Mouse (Mus musculus) forebrain, embryonic 11.5 days (tissue): ENCODE results near the gene Mast4. TPM values are rescaled to one million over a fixed set of nuclear protein-coding genes. Genes with fewer than 3 reads are reported as not detected.

Source experiments
- ATAC-seq: fragments of 200-750 bp; cut with Nextera tagmentation; replicated peaks from 2 replicates; pipeline ENCODE4 v1.8.0; 2017; ENCODE audit warnings: moderate TSS enrichment; ENCODE audit not compliant: low FRiP score
- DNase-seq: peaks from one replicate; pipeline ENCODE4 v3.0.0-alpha.2; 2017; ENCODE audit warnings: low spot score
- H3K27ac ChIP-seq: fragments of 300-500 bp; sonication (generic); 2 replicates; pipeline ENCODE4 v1.5.1; 2014; ENCODE audit warnings: low read depth, low read length
- H3K27me3 ChIP-seq: fragments of 300-500 bp; sonication (generic); 2 replicates; pipeline ENCODE4 v1.6.1; 2014; ENCODE audit warnings: mild to moderate bottlenecking, low read length, mixed read lengths; ENCODE audit not compliant: control insufficient read depth, insufficient read depth
- H3K36me3 ChIP-seq: fragments of 300-500 bp; sonication (generic); 2 replicates; pipeline ENCODE4 v1.6.1; 2014; ENCODE audit warnings: mild to moderate bottlenecking, low read length, moderate library complexity, mixed read lengths; ENCODE audit not compliant: control insufficient read depth, insufficient read depth
- H3K4me1 ChIP-seq: fragments of 300-500 bp; sonication (generic); replicated peaks from 2 replicates; pipeline ENCODE4 v1.6.1; 2014; ENCODE audit warnings: low read length, mixed read lengths; ENCODE audit not compliant: control insufficient read depth, insufficient read depth
- H3K4me2 ChIP-seq: fragments of 300-500 bp; sonication (generic); 2 replicates; pipeline ENCODE4 v1.6.1; 2014; ENCODE audit warnings: low read depth, mild to moderate bottlenecking, low read length, moderate library complexity, mixed read lengths; ENCODE audit not compliant: severe bottlenecking
- H3K4me3 ChIP-seq: fragments of 300-500 bp; sonication (generic); 2 replicates; pipeline ENCODE4 v1.5.1; 2014; ENCODE audit warnings: low read depth, low read length
- H3K9ac ChIP-seq: fragments of 300-500 bp; sonication (generic); 2 replicates; pipeline ENCODE4 v1.6.1; 2014; ENCODE audit warnings: low read length
- H3K9me3 ChIP-seq: fragments of 300-500 bp; sonication (generic); 2 replicates; pipeline ENCODE4 v1.6.1; 2016; ENCODE audit warnings: low read length, mixed read lengths; ENCODE audit not compliant: control insufficient read depth
- WGBS: fragments of 180-500 bp; shearing (Covaris S2); extraction: QIAGEN DNeasy Blood & Tissue Kit; methylation state at CpG from one replicate; pipeline ENCODE4 v1.1.7; 2014; 5-methylcytosine and 5-hydroxymethylcytosine counted together
- polyA plus RNA-seq: library from polyadenylated mRNA; unstranded; fragments of >200 nt; fragmentation: Nextera tagmentation; extraction: Ambion mirVana; gene quantifications from 2 replicates; pipeline ENCODE4 v1.2.1, GENCODE M21; 2014

Gene Mast4
- polyA plus RNA-seq, 1 experiment from 2014 or later = 23.5 TPM

GRCm38 (mm10) chr13:103328299-103328698 lies 6.0 kb downstream of the Mast4 start:
- Histone ChIP-seq H3K27me3 (peaks cover 9% of the 10 kb centered on the region), H3K9me3 (no peaks in the 10 kb centered on the region), H3K27ac (no peak overlapping the region), H3K36me3 (no peaks in the 10 kb centered on the region), H3K4me1 (peaks cover 2% of the 10 kb centered on the region; the same call in 1 of the 2 replicates), H3K9ac (no peak overlapping the region), H3K4me3 (no peak overlapping the region), H3K4me2 (no peak overlapping the region)
- ATAC-seq (no peak), DNase-seq (no peak)
- WGBS = 90% methylated on average over 16 of the region's 16 CpGs

DNA sequence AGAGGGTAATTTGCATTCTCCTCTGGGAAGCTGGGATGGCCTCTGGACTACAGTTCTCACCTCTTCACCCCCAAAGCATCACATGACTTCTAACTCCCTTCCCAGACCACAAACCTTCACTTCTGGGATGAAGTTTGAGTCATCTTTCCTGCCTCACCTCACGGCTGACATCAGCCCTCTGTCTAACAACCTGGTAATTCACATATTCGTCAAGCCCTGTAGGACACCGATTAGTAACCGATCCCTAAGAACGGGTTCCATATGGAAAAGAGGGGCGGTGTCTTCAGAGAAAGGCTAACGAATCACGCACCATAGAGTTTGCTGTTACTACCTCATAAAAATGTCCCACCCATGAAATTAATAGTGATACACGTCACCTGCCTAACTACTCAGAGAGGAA lies 6.5 kb downstream of the Mast4 start:
- Histone ChIP-seq H3K4me1 (no peaks in the 10 kb centered on the region; the same call in 1 of the 2 replicates), H3K27ac (no peak overlapping the region), H3K9me3 (no peaks in the 10 kb centered on the region), H3K4me3 (no peak overlapping the region), H3K36me3 (no peaks in the 10 kb centered on the region), H3K9ac (no peak overlapping the region), H3K27me3 (peaks cover 7% of the 10 kb centered on the region), H3K4me2 (no peak overlapping the region)
- no peak for ATAC-seq
- 85% methylated on average over 9 of the region's 9 CpGs for WGBS
- DNase-seq = no peak

- Histone ChIP-seq H3K27me3 (no peaks in the 10 kb centered on the region), H3K4me3 (no peak overlapping the region), H3K9me3 (no peaks in the 10 kb centered on the region), H3K4me2 (no peak overlapping the region), H3K36me3 (no peaks in the 10 kb centered on the region), H3K9ac (no peak overlapping the region), H3K27ac (no peak overlapping the region), H3K4me1 (no peaks in the 10 kb centered on the region)
- no peak for DNase-seq
- WGBS = 91% methylated on average over 13 of the region's 13 CpGs
- no peak for ATAC-seq
Observed at GRCm38 (mm10) chr13:103326186-103326585, 8.1 kb downstream of the Mast4 start.

- Histone ChIP-seq H3K27ac (no peak overlapping the region), H3K4me3 (no peak overlapping the region), H3K36me3 (no peaks in the 10 kb centered on the region), H3K9ac (no peak overlapping the region), H3K27me3 (no peaks in the 10 kb centered on the region), H3K9me3 (no peaks in the 10 kb centered on the region), H3K4me1 (no peaks in the 10 kb centered on the region), H3K4me2 (no peak overlapping the region)
- ATAC-seq (no peak), DNase-seq (no peak)
- 77% methylated on average over 9 of the region's 9 CpGs for WGBS
Observed at GRCm38 (mm10) chr13:103319881-103320280, 14.4 kb downstream of the Mast4 start.

DNA sequence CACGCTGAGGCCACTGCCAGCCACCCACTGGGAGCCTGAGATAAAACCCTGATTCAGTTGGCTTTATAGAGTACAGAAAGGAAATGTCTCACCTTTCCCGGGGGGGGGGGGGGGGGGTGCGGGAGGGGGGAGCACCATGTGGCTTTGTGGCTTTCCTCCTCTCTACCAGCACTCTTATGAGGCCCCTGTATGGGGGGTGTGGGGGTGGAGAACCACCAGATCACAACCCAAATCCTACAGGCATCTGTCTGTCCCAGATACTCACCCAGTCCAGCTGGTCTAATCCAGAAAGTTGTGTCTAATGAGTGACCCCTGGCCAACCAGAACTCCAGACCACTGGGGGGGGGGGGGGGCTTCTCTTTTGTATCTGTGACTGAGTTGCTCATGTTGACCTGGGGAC lies 15.0 kb downstream of the Mast4 start:
- WGBS = 11% methylated on average over 2 of the region's 3 CpGs
- DNase-seq (no peak), ATAC-seq (no peak)
- no peaks in the 10 kb centered on the region for H3K4me1 ChIP-seq
- H3K9me3 ChIP-seq = no peaks in the 10 kb centered on the region
- H3K27ac ChIP-seq = no peak overlapping the region
- H3K36me3 ChIP-seq = no peaks in the 10 kb centered on the region
- no peak overlapping the region for H3K4me3 ChIP-seq
- no peak overlapping the region for H3K4me2 ChIP-seq
- no peak overlapping the region for H3K9ac ChIP-seq
- H3K27me3 ChIP-seq = no peaks in the 10 kb centered on the region

DNA sequence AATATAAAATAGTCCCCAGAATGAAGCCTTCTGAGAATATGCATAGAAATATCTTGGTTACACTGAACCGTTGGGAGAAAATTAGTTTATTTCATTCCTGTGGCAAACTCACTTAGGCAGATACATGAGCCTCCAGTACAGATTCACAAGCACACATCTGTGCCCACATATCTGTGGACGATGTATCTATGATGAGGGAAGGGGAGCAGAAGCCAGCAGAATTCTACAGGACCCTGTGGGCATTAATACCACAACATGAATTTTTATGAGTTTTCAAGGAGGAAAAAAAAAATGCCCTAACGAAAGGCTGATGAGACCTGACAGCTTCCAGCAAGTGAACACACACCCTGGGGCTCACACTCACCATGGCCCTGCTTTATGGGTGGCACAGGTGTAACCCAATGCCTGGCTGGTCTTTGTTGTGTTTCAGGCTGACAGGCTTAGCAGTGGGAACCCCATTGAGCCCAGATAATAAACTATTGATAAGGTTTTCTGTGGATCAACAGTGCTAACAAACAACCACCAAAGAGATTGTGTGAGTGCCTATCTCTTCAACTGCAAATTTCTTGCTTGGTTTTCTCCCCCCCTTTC lies 17.4 kb downstream of the Mast4 start:
- Histone ChIP-seq H3K27me3 (no peaks in the 10 kb centered on the region), H3K27ac (no peak overlapping the region), H3K9me3 (no peaks in the 10 kb centered on the region), H3K9ac (no peak overlapping the region), H3K4me1 (no peaks in the 10 kb centered on the region), H3K36me3 (no peaks in the 10 kb centered on the region), H3K4me3 (no peak overlapping the region), H3K4me2 (no peak overlapping the region)
- DNase-seq (no peak), ATAC-seq (no peak)
- 51% methylated on average over 3 of the region's 3 CpGs for WGBS

GRCm38 (mm10) chr13:103315113-103315708 lies 19.1 kb downstream of the Mast4 start:
- DNase-seq (no peak), ATAC-seq (no peak)
- Histone ChIP-seq H3K4me2 (no peak overlapping the region), H3K27me3 (no peaks in the 10 kb centered on the region), H3K36me3 (no peaks in the 10 kb centered on the region), H3K9me3 (no peaks in the 10 kb centered on the region), H3K4me3 (no peak overlapping the region), H3K9ac (no peak overlapping the region), H3K4me1 (no peaks in the 10 kb centered on the region), H3K27ac (no peak overlapping the region)
- WGBS = 39% methylated on average over 10 of the region's 10 CpGs

DNA sequence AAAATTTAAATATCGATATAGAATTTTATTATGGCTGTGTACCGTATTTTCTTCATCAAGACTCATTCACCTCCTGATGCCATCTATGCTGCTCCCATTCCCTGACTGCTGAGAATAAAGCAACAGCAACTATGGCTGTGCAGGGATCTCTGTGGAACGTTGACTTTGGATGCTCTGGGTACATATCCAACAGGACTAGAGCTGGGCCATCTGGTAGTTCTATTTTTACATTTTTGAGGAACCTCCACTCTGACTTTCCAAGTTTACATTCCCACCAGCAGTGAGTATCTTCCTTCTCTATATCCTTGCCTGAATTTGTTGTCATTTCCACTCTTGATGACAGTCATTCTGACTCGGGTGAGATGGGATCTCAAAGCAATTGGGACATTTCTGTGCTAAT lies 26.0 kb downstream of the Mast4 start:
- no peaks in the 10 kb centered on the region for H3K4me1 ChIP-seq
- no peaks in the 10 kb centered on the region for H3K9me3 ChIP-seq
- H3K27ac ChIP-seq = no peak overlapping the region
- H3K36me3 ChIP-seq = no peaks in the 10 kb centered on the region
- H3K27me3 ChIP-seq = no peaks in the 10 kb centered on the region
- no peak for DNase-seq
- no peak for ATAC-seq
- no peak overlapping the region for H3K4me3 ChIP-seq
- 95% methylated on average over 4 of the region's 4 CpGs for WGBS
- H3K9ac ChIP-seq = no peak overlapping the region
- H3K4me2 ChIP-seq = no peak overlapping the region

GRCm38 (mm10) chr13:103303826-103304225 lies 30.5 kb downstream of the Mast4 start:
- no peaks in the 10 kb centered on the region for H3K27me3 ChIP-seq
- no peaks in the 10 kb centered on the region for H3K4me1 ChIP-seq
- ATAC-seq (no peak), DNase-seq (no peak)
- no peaks in the 10 kb centered on the region for H3K9me3 ChIP-seq
- H3K9ac ChIP-seq = no peak overlapping the region
- no peaks in the 10 kb centered on the region for H3K36me3 ChIP-seq
- no peak overlapping the region for H3K27ac ChIP-seq
- WGBS = 87% methylated on average over 9 of the region's 9 CpGs
- H3K4me3 ChIP-seq = no peak overlapping the region
- H3K4me2 ChIP-seq = no peak overlapping the region
